Mouse (Mus musculus) spleen, adult 2 months (tissue): ENCODE data around the gene Ctnnd2. TPM values are rescaled to one million over a fixed set of nuclear protein-coding genes. Genes with fewer than 3 reads are reported as not detected.

ENCODE experiments used
- DNase-seq, 2 experiments: peaks; one replicate each; pipeline versions ENCODE4 v3.0.0 to v3.0.0-alpha.2; 2012 to 2021; ENCODE audit warnings: low spot score in 2 of 2, low read depth in 1 of 2
- H3K27ac ChIP-seq: fragments of 200-500 bp; 2 replicates; pipeline ENCODE4 v1.5.1; 2012; ENCODE audit warnings: low read length, inconsistent platforms; ENCODE audit not compliant: insufficient read depth
- H3K27me3 ChIP-seq: fragments of 200-500 bp; 2 replicates; pipeline ENCODE4 v1.6.1; 2012; ENCODE audit warnings: mild to moderate bottlenecking, moderate library complexity, low read length, inconsistent platforms; ENCODE audit not compliant: control insufficient read depth, insufficient read depth
- H3K36me3 ChIP-seq: fragments of 200-500 bp; 2 replicates; pipeline ENCODE4 v1.6.1; 2012; ENCODE audit warnings: mild to moderate bottlenecking, low read length, inconsistent platforms; ENCODE audit not compliant: control insufficient read depth, insufficient read depth
- H3K4me1 ChIP-seq: fragments of 200-500 bp; 2 replicates; pipeline ENCODE4 v1.6.1; 2011; ENCODE audit warnings: inconsistent platforms; ENCODE audit not compliant: control insufficient read depth, insufficient read depth, insufficient read length
- H3K4me3 ChIP-seq: fragments of 200-500 bp; 2 replicates; pipeline ENCODE4 v1.5.1; 2011; ENCODE audit warnings: mild to moderate bottlenecking, inconsistent platforms; ENCODE audit not compliant: insufficient read depth, insufficient read length; ENCODE audit errors: extremely low read depth
- CTCF ChIP-seq: fragments of 200-500 bp; IDR thresholded peaks from 2 replicates; pipeline ENCODE4 v1.5.1; 2011; ENCODE audit warnings: mild to moderate bottlenecking, inconsistent platforms; ENCODE audit not compliant: insufficient read depth, insufficient read length, insufficient replicate concordance; ENCODE audit errors: extremely low read depth
- POLR2A ChIP-seq: fragments of 200-500 bp; IDR thresholded peaks from 2 replicates; pipeline ENCODE4 v1.6.1; 2011; ENCODE audit warnings: low read depth, low read length, inconsistent platforms
- WGBS: fragments of 180-500 bp; shearing (Covaris S2); methylation state at CpG from one replicate; pipeline ENCODE4 v1.1.7; 2018; 5-methylcytosine and 5-hydroxymethylcytosine counted together
- polyA plus RNA-seq: library from polyadenylated mRNA; depleted of rRNA; stranded (reverse); fragments of >200 nt; gene quantifications from 2 replicates; pipeline ENCODE4 v1.2.3, GENCODE M21; 2012

Ctnnd2 gene
- polyA plus RNA-seq, 1 experiment: 1.2 TPM

GRCm38 (mm10) chr15:30235210-30236034, 63.0 kb downstream of the Ctnnd2 start:
- no peak for DNase-seq
- Histone ChIP-seq H3K4me1 (no peaks in the 10 kb centered on the region), H3K4me3 (no peak overlapping the region), H3K27ac (no peak overlapping the region), H3K36me3 (no peaks in the 10 kb centered on the region), H3K27me3 (no peaks in the 10 kb centered on the region)
- TF ChIP-seq POLR2A: no peak
- no peak for TF ChIP-seq CTCF
- 89% methylated on average over 10 of the region's 10 CpGs for WGBS

- Histone ChIP-seq H3K27ac (no peak overlapping the region), H3K4me1 (no peaks in the 10 kb centered on the region), H3K4me3 (no peak overlapping the region), H3K36me3 (no peaks in the 10 kb centered on the region), H3K27me3 (no peaks in the 10 kb centered on the region)
- TF ChIP-seq POLR2A (no peak), CTCF (no peak)
- WGBS: 78% methylated on average over 2 of the region's 2 CpGs
- DNase-seq: no peak
Observed at GRCm38 (mm10) chr15:30240881-30241280, 68.5 kb downstream of the Ctnnd2 start.

- H3K4me3 ChIP-seq: no peak overlapping the region
- 88% methylated on average over 10 of the region's 10 CpGs for WGBS
- H3K36me3 ChIP-seq: no peaks in the 10 kb centered on the region
- TF ChIP-seq POLR2A (no peak), CTCF (no peak)
- H3K27me3 ChIP-seq: no peaks in the 10 kb centered on the region
- H3K27ac ChIP-seq: no peak overlapping the region
- DNase-seq: no peak
- H3K4me1 ChIP-seq: no peaks in the 10 kb centered on the region
Observed at GRCm38 (mm10) chr15:30268822-30269221, 96.4 kb downstream of the Ctnnd2 start.

GRCm38 (mm10) chr15:30271141-30271572, 98.8 kb downstream of the Ctnnd2 start:
- H3K36me3 ChIP-seq: no peaks in the 10 kb centered on the region
- no peak overlapping the region for H3K27ac ChIP-seq
- WGBS: 83% methylated on average over 8 of the region's 8 CpGs
- no peak for DNase-seq
- H3K27me3 ChIP-seq: no peaks in the 10 kb centered on the region
- H3K4me3 ChIP-seq: no peak overlapping the region
- TF ChIP-seq POLR2A (no peak), CTCF (no peak)
- no peaks in the 10 kb centered on the region for H3K4me1 ChIP-seq

- Histone ChIP-seq H3K36me3 (no peaks in the 10 kb centered on the region), H3K27me3 (no peaks in the 10 kb centered on the region), H3K27ac (no peak overlapping the region), H3K4me3 (no peak overlapping the region), H3K4me1 (no peaks in the 10 kb centered on the region)
- no peak for DNase-seq
- TF ChIP-seq POLR2A: no peak
- TF ChIP-seq CTCF: no peak
- 82% methylated on average over 4 of the region's 4 CpGs for WGBS
Observed at GRCm38 (mm10) chr15:30272326-30272725, 99.9 kb downstream of the Ctnnd2 start.

- TF ChIP-seq POLR2A (no peak), CTCF (no peak)
- DNase-seq: no peak
- H3K4me1 ChIP-seq: no peaks in the 10 kb centered on the region
- WGBS: 87% methylated on average over 5 of the region's 5 CpGs
- no peak overlapping the region for H3K4me3 ChIP-seq
- no peaks in the 10 kb centered on the region for H3K36me3 ChIP-seq
- H3K27me3 ChIP-seq: no peaks in the 10 kb centered on the region
- no peak overlapping the region for H3K27ac ChIP-seq
Observed at GRCm38 (mm10) chr15:30275721-30276120, 103.3 kb downstream of the Ctnnd2 start.

GRCm38 (mm10) chr15:30276691-30277090, 104.3 kb downstream of the Ctnnd2 start:
- Histone ChIP-seq H3K27ac (no peak overlapping the region), H3K4me1 (no peaks in the 10 kb centered on the region), H3K36me3 (no peaks in the 10 kb centered on the region), H3K4me3 (no peak overlapping the region), H3K27me3 (no peaks in the 10 kb centered on the region)
- DNase-seq: no peak
- WGBS: 65% methylated on average over 4 of the region's 4 CpGs
- TF ChIP-seq POLR2A (no peak), CTCF (no peak)
